ENCODE assay signal across 11 mouse cellular contexts in the genomic region with DNA sequence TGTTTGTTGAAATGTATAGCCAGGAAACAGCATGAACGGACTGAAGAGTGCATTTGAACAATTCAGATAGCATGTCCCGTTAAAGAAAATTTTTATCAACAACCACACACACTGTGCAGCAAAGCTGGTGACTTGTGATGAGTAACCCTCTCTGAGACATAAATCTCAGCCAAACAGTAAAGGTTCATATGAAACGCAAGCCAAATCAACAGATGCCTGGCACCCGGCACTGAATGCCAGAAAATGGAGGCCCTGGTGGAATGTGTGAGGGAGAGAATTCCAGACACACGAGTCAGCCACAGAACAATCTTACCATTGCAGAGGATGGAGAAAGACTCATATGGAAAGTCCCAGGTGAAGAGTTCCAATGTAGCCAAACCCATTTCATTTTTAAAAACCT.
DNase-seq lines count a peak whose midpoint lies in the region; ATAC-seq and TF ChIP-seq lines count a peak whose summit lies in the region.
"Had no signal": no experiment of that assay in that cellular context is flagged by ENCODE, and none has a peak within 500 bp of the region (broad histone marks: within the 10 kb centered on the region; RNA-seq: fewer than 3 reads in every experiment).

No protein-coding gene starts in this region.

- H3K36me3 ChIP-seq in midbrain, embryonic 15.5 days (replicated peaks) = no peaks in the 10 kb centered on the region
- H3K36me3 ChIP-seq in heart, adult 2 months (ENCODE audit: control insufficient read depth, insufficient read depth, low read length) = no peaks in the 10 kb centered on the region
- no peaks in the 10 kb centered on the region for H3K36me3 ChIP-seq in intestine, postnatal 0 days (ENCODE audit: control insufficient read depth, insufficient read depth)
- H3K36me3 ChIP-seq: heart, embryonic 15.5 days; limb, embryonic 13.5 days had no signal

- no peaks in the 10 kb centered on the region for H3K9me3 ChIP-seq in midbrain, embryonic 15.5 days
- no peaks in the 10 kb centered on the region for H3K9me3 ChIP-seq in intestine, postnatal 0 days (ENCODE audit: control insufficient read depth)
- H3K9me3 ChIP-seq: heart, embryonic 15.5 days; limb, embryonic 13.5 days had no signal

- DNase-seq in left cerebral cortex, adult 18-20 months (ENCODE audit: low spot score in 2 of 2) = peak; percentile 52 to 61
- no peak for DNase-seq in left cerebral cortex, adult 11 months (ENCODE audit: low spot score)
- DNase-seq in cerebellum, adult 9-11 months = peak; percentile 75
- DNase-seq in layer of hippocampus, adult 9-10 months (ENCODE audit: low spot score) = peak; percentile 58
- DNase-seq in right cerebral cortex, postnatal 36 days (ENCODE audit: low spot score in 2 of 2) = peak; percentile 13 to 53
- DNase-seq in heart, adult 2 months = no peak

- H3K4me1 ChIP-seq in midbrain, embryonic 15.5 days = no peaks in the 10 kb centered on the region
- H3K4me1 ChIP-seq in heart, adult 2 months (ENCODE audit: control insufficient read depth, insufficient read depth, low read length) = no peaks in the 10 kb centered on the region
- no peaks in the 10 kb centered on the region for H3K4me1 ChIP-seq in intestine, postnatal 0 days (replicated peaks; ENCODE audit: control insufficient read depth, insufficient read depth, low read length)

- no peaks in the 10 kb centered on the region for H3K27me3 ChIP-seq in midbrain, embryonic 15.5 days (replicated peaks)
- H3K27me3 ChIP-seq in heart, adult 2 months (ENCODE audit: control insufficient read depth, insufficient read depth, low read length) = no peaks in the 10 kb centered on the region
- H3K27me3 ChIP-seq in intestine, postnatal 0 days (replicated peaks; ENCODE audit: control insufficient read depth, insufficient read depth, low read length) = no peaks in the 10 kb centered on the region
- H3K27me3 ChIP-seq: heart, embryonic 15.5 days; limb, embryonic 13.5 days had no signal

- H3K4me3 ChIP-seq in midbrain, embryonic 15.5 days = no peak overlapping the region
- H3K4me3 ChIP-seq in heart, adult 2 months = no peak overlapping the region
- no peak overlapping the region for H3K4me3 ChIP-seq in intestine, postnatal 0 days (ENCODE audit: low read depth, low read length)
- H3K4me3 ChIP-seq: heart, embryonic 15.5 days; limb, embryonic 13.5 days had no signal

- no peak overlapping the region for H3K9ac ChIP-seq in midbrain, embryonic 15.5 days
- H3K9ac ChIP-seq in heart, adult 2 months (ENCODE audit: low read depth, low read length) = no peak overlapping the region
- no peak overlapping the region for H3K9ac ChIP-seq in intestine, postnatal 0 days (ENCODE audit: low read depth, low read length)
- H3K9ac ChIP-seq: heart, embryonic 15.5 days; limb, embryonic 13.5 days had no signal

- H3K4me2 ChIP-seq in midbrain, embryonic 15.5 days = no peak overlapping the region
- no peak overlapping the region for H3K4me2 ChIP-seq in intestine, postnatal 0 days (replicated peaks; ENCODE audit: low read depth)
- H3K4me2 ChIP-seq: heart, embryonic 15.5 days; limb, embryonic 13.5 days had no signal

- TF ChIP-seq CTCF in heart, adult 2 months (IDR thresholded peaks at IDR 0.05) = no peak
- TF ChIP-seq CTCF in intestine, postnatal 0 days (IDR thresholded peaks at IDR 0.05; ENCODE audit: low read depth) = no peak

- no peak for TF ChIP-seq POLR2A in heart, adult 2 months (IDR thresholded peaks at IDR 0.05; ENCODE audit: insufficient read depth, low read depth, low read length)

- intact Hi-C loops in heart, adult 2 months (cut with DNase I) = no loop called here

- ATAC-seq in midbrain, embryonic 15.5 days (replicated peaks) = no peak
- ATAC-seq in intestine, postnatal 0 days = no peak

- TF ChIP-seq EP300 in heart, adult 2 months (IDR thresholded peaks at IDR 0.05; ENCODE audit: insufficient read depth, low read depth, low read length) = no peak

- 85% methylated on average over 5 of the region's 5 CpGs for WGBS in midbrain, embryonic 15.5 days
- whole genome bisulfite sequencing in heart, adult 2 months = 57% methylated on average over 5 of the region's 5 CpGs
- 69% methylated on average over 5 of the region's 5 CpGs for WGBS in intestine, postnatal 0 days

- no peaks in the 10 kb centered on the region for H3K79me2 ChIP-seq in heart, adult 2 months (replicated peaks; ENCODE audit: control insufficient read depth, insufficient read depth, low read length)

- no peak overlapping the region for H3K27ac ChIP-seq in midbrain, embryonic 15.5 days
- H3K27ac ChIP-seq in heart, adult 2 months = no peak overlapping the region
- H3K27ac ChIP-seq in intestine, postnatal 0 days (ENCODE audit: low read depth, low read length) = no peak overlapping the region
- H3K27ac ChIP-seq: heart, embryonic 15.5 days; limb, embryonic 13.5 days; macrophage had no signal

Comparison
In these comparisons a context has a peak if more than half of its experiments do, and no peak if none do; other contexts are left out.
1. DNase-seq: peak in left cerebral cortex, adult 18-20 months (2 of 2), cerebellum, adult 9-11 months (single experiment), layer of hippocampus, adult 9-10 months (single experiment) and right cerebral cortex, postnatal 36 days (2 of 2); none in left cerebral cortex, adult 11 months (single experiment) and heart, adult 2 months (0 of 2).